Mouse (Mus musculus) bone marrow macrophage, adult 2 months (primary cell): ENCODE measurements at regions not wholly inside any gene's neighbourhood (a gene's known extent, or its start where the extent isn't known, plus 50 kb on each side); places are given as distances from the start of the nearest gene placed in this dataset.

ENCODE experiments used
- CTCF ChIP-seq: IDR thresholded peaks from 2 replicates; pipeline ENCODE4 v1.5.1; 2012; ENCODE audit warnings: low read depth, mild to moderate bottlenecking, low read length, moderate library complexity
- POLR2A ChIP-seq: IDR thresholded peaks from 2 replicates; pipeline ENCODE4 v1.6.1; 2012; ENCODE audit warnings: mild to moderate bottlenecking, low read depth, low read length, borderline replicate concordance

- TF ChIP-seq CTCF (no peak), POLR2A (no peak)
These were observed 228.8 kb downstream of the Abcc12 start for GRCm38 (mm10) chr8:86351545-86352190.
